Mouse (Mus musculus): ENCODE data around the gene Brox. TPM values are rescaled to one million over a fixed set of nuclear protein-coding genes. Genes with fewer than 3 reads are reported as not detected.
A peak's percentile ranks its signal among the peaks of the same experiment; 100 is the strongest.
"Not testable (repeated sequence)": the region's sequence is repeated elsewhere in the genome, so short reads cannot be mapped to it uniquely, and the experiment has no call there.

The Brox gene
- polyA plus RNA-seq (2014; fragmentation: Nextera tagmentation; extraction: Ambion mirVana), result 90.0 and 125 TPM in 2 replicates

- H3K9me3 ChIP-seq (ENCODE audit: control insufficient read depth, low read length), result no peaks in the 10 kb centered on the region
- peaks cover 21% of the 10 kb centered on the region for H3K36me3 ChIP-seq (ENCODE audit: control insufficient read depth, insufficient read depth, low read length)
- ATAC-seq (ENCODE audit: low FRiP score, low TSS enrichment) (peak; percentile 89), DNase-seq (peak; percentile 95)
- under 1% methylated on average over 39 of the region's 39 CpGs for WGBS
- no peaks in the 10 kb centered on the region for H3K27me3 ChIP-seq (ENCODE audit: control insufficient read depth, insufficient read depth, low read length)
- no peaks in the 10 kb centered on the region for H3K4me1 ChIP-seq (ENCODE audit: control insufficient read depth, insufficient read depth, low read length)
- H3K4me2 ChIP-seq (ENCODE audit: low read length), result peak within 1 kb of the TSS; percentile 56
- H3K27ac ChIP-seq (replicated peaks; ENCODE audit: low read depth, low read length), result peak within 1 kb of the TSS; percentile 75
- peak within 1 kb of the TSS; percentile 55 for H3K9ac ChIP-seq (replicated peaks; ENCODE audit: low read length)
- H3K4me3 ChIP-seq (replicated peaks; ENCODE audit: low read depth, low read length), result peak within 1 kb of the TSS; percentile 46
These were observed at the start of gene Brox for GRCm38 (mm10) chr1:183296877-183297383. TSS of gene Brox (minus strand) at chr1:183297269.

- H3K9me3 ChIP-seq (ENCODE audit: control insufficient read depth, low read length), result no peaks in the 10 kb centered on the region
- peak overlapping the region; percentile 91 for H3K9ac ChIP-seq (replicated peaks; ENCODE audit: low read length)
- peak overlapping the region; percentile 86 for H3K27ac ChIP-seq (replicated peaks; ENCODE audit: low read depth, low read length)
- peak overlapping the region; percentile 99 for H3K4me3 ChIP-seq (replicated peaks; ENCODE audit: low read depth, low read length)
- peaks cover 30% of the 10 kb centered on the region for H3K36me3 ChIP-seq (ENCODE audit: control insufficient read depth, insufficient read depth, low read length)
- 0 out of 2 replicates have a peak, but pooled peaks cover 10% of the 10 kb centered on the region for H3K4me1 ChIP-seq (ENCODE audit: control insufficient read depth, insufficient read depth, low read length)
- H3K4me2 ChIP-seq (ENCODE audit: low read length), result peak overlapping the region; percentile 86
- no peaks in the 10 kb centered on the region for H3K27me3 ChIP-seq (ENCODE audit: control insufficient read depth, insufficient read depth, low read length)
- DNase-seq (no peak), ATAC-seq (ENCODE audit: low FRiP score, low TSS enrichment) (no peak)
- WGBS, result 8% methylated on average over 10 of the region's 10 CpGs
These were observed 48.7 kb upstream of the Brox start for GRCm38 (mm10) chr1:183345817-183346195.

DNA sequence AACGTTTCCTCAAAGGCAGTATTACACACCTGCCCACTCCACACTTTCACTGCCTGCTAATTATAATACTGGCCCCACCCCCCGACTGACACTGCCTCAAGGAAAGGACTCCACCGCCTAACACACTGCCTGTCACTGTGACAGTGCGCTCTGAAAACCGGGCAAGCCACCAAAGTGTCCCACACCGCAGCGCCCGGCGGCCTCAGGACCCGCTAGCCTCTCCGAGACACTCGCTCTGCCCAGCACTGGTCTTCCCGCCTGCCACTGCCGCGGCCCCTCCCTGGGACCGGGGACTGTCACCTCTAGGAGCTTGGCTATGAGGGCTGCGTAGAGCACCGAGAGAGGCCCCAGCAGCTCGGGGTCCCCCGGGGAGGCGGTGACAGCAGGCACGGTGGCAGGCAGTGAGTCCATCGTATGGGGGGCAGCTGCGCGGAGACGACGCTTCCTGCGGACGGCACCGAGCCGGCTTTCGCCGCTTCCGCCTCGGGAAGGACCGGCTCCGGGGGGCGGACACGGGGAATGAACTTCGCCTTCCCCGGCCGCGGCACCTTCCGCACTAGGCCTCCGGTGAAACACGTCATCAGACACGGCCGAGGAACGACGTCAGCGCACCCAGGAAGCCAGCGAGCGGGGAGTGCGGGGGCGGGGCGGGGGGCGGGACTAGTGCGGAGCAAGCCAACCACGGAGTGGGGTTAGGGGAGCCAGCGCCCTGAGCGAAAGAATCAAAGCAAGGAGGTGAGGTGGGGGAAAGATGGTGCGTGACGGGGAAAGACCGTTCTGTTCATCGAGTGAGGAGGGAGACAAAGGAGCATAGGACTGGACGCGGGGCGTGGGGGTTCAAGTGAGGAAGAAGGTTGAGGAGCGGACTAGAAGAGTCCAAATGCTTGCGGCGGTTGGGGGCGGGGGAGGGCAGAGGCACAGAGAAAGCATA is 48.1 kb upstream of the Brox start:
- DNase-seq, result peak; percentile 96
- under 1% methylated on average over 72 of the region's 72 CpGs for WGBS

GRCm38 (mm10) chr1:183342902-183343301 is 45.8 kb upstream of the Brox start:
- H3K27me3 ChIP-seq (ENCODE audit: control insufficient read depth, insufficient read depth, low read length); H3K4me3 ChIP-seq (replicated peaks; ENCODE audit: low read depth, low read length); H3K9ac ChIP-seq (replicated peaks; ENCODE audit: low read length); H3K4me2 ChIP-seq (ENCODE audit: low read length); H3K9me3 ChIP-seq (ENCODE audit: control insufficient read depth, low read length); H3K27ac ChIP-seq (replicated peaks; ENCODE audit: low read depth, low read length); ATAC-seq (ENCODE audit: low FRiP score, low TSS enrichment); DNase-seq: not testable (repeated sequence)
- 96% methylated on average over 1 of the region's 1 CpGs for WGBS
- Histone ChIP-seq H3K4me1 (ENCODE audit: control insufficient read depth, insufficient read depth, low read length) (0 out of 2 replicates have a peak, but pooled peaks cover 10% of the 10 kb centered on the region), H3K36me3 (ENCODE audit: control insufficient read depth, insufficient read depth, low read length) (peaks cover 42% of the 10 kb centered on the region)

More for the DNA sequence above, 48.1 kb upstream of the Brox start:
- H3K4me1 ChIP-seq (ENCODE audit: control insufficient read depth, insufficient read depth, low read length), result 0 out of 2 replicates have a peak, but pooled peaks cover 10% of the 10 kb centered on the region
- ATAC-seq (ENCODE audit: low FRiP score, low TSS enrichment), result peak; percentile 98
- peak overlapping the region; percentile 99 for H3K4me3 ChIP-seq (replicated peaks; ENCODE audit: low read depth, low read length)
- H3K27ac ChIP-seq (replicated peaks; ENCODE audit: low read depth, low read length), result peak overlapping the region; percentile 86
- peak overlapping the region; percentile 91 for H3K9ac ChIP-seq (replicated peaks; ENCODE audit: low read length)
- peak overlapping the region; percentile 86 for H3K4me2 ChIP-seq (ENCODE audit: low read length)
- no peaks in the 10 kb centered on the region for H3K27me3 ChIP-seq (ENCODE audit: control insufficient read depth, insufficient read depth, low read length)
- no peaks in the 10 kb centered on the region for H3K9me3 ChIP-seq (ENCODE audit: control insufficient read depth, low read length)
- H3K36me3 ChIP-seq (ENCODE audit: control insufficient read depth, insufficient read depth, low read length), result peaks cover 36% of the 10 kb centered on the region

DNA sequence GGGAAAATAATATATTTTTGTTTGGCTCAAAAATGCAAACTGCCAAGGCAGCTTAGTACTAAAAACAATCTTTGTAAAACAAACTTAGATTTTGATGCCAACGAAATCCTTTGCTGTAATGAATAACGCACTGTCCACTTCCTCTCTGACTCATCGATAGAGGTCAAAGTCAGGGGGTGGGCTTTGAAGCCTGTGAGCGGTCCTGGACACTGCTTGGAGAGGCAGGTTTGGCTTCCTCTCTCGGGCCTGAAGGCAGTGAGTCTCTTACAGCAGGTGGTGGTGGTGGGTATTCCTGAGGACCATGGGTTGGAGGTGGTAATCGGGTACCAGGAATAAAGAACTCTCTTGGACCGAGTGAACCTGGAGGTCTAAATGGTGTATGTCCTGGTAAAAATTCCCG is 30.1 kb upstream of the Brox start:
- DNase-seq (no peak), ATAC-seq (ENCODE audit: low FRiP score, low TSS enrichment) (no peak)
- WGBS, result 95% methylated on average over 8 of the region's 8 CpGs
- no peak overlapping the region for H3K27ac ChIP-seq (replicated peaks; ENCODE audit: low read depth, low read length)
- peaks cover 88% of the 10 kb centered on the region for H3K36me3 ChIP-seq (ENCODE audit: control insufficient read depth, insufficient read depth, low read length)
- no peaks in the 10 kb centered on the region for H3K9me3 ChIP-seq (ENCODE audit: control insufficient read depth, low read length)
- H3K4me3 ChIP-seq (replicated peaks; ENCODE audit: low read depth, low read length), result no peak overlapping the region
- H3K27me3 ChIP-seq (ENCODE audit: control insufficient read depth, insufficient read depth, low read length), result no peaks in the 10 kb centered on the region
- no peak overlapping the region for H3K9ac ChIP-seq (replicated peaks; ENCODE audit: low read length)
- no peaks in the 10 kb centered on the region for H3K4me1 ChIP-seq (ENCODE audit: control insufficient read depth, insufficient read depth, low read length)
- no peak overlapping the region for H3K4me2 ChIP-seq (ENCODE audit: low read length)

GRCm38 (mm10) chr1:183324433-183324832 is 27.4 kb upstream of the Brox start:
- Histone ChIP-seq H3K27ac (replicated peaks; ENCODE audit: low read depth, low read length) (no peak overlapping the region), H3K9ac (replicated peaks; ENCODE audit: low read length) (no peak overlapping the region), H3K4me2 (ENCODE audit: low read length) (no peak overlapping the region), H3K9me3 (ENCODE audit: control insufficient read depth, low read length) (no peaks in the 10 kb centered on the region), H3K36me3 (ENCODE audit: control insufficient read depth, insufficient read depth, low read length) (peaks cover 82% of the 10 kb centered on the region), H3K4me1 (ENCODE audit: control insufficient read depth, insufficient read depth, low read length) (no peaks in the 10 kb centered on the region), H3K4me3 (replicated peaks; ENCODE audit: low read depth, low read length) (no peak overlapping the region), H3K27me3 (ENCODE audit: control insufficient read depth, insufficient read depth, low read length) (no peaks in the 10 kb centered on the region)
- no peak for DNase-seq
- no peak for ATAC-seq (ENCODE audit: low FRiP score, low TSS enrichment)
- 97% methylated on average over 6 of the region's 6 CpGs for WGBS

DNA sequence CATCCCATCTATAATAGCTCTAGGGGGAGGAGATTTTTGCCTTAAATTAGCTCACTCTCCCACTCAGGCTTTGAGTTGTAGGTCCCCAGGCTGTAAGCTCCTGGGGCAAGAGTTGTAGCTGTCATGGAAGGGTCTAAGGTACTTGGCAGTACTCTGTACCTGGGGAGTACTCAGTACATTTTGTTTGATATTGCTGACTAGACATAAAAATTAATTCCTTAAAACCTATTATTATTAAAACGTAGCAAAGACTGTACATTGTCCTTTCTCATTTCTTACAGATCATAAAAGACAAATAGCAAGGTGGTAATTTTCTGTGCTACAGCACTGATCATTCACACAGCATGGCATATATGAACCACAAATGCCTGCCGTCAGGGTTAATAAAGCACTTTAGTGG is 26.9 kb upstream of the Brox start:
- Histone ChIP-seq H3K27ac (replicated peaks; ENCODE audit: low read depth, low read length) (no peak overlapping the region), H3K9ac (replicated peaks; ENCODE audit: low read length) (no peak overlapping the region), H3K36me3 (ENCODE audit: control insufficient read depth, insufficient read depth, low read length) (peaks cover 82% of the 10 kb centered on the region), H3K9me3 (ENCODE audit: control insufficient read depth, low read length) (no peaks in the 10 kb centered on the region), H3K4me2 (ENCODE audit: low read length) (no peak overlapping the region), H3K4me3 (replicated peaks; ENCODE audit: low read depth, low read length) (no peak overlapping the region), H3K27me3 (ENCODE audit: control insufficient read depth, insufficient read depth, low read length) (no peaks in the 10 kb centered on the region), H3K4me1 (ENCODE audit: control insufficient read depth, insufficient read depth, low read length) (no peaks in the 10 kb centered on the region)
- ATAC-seq (ENCODE audit: low FRiP score, low TSS enrichment) (no peak), DNase-seq (no peak)
- 98% methylated on average over 2 of the region's 2 CpGs for WGBS

- WGBS, result 93% methylated on average over 5 of the region's 5 CpGs
- H3K4me2 ChIP-seq (ENCODE audit: low read length); H3K4me1 ChIP-seq (ENCODE audit: control insufficient read depth, insufficient read depth, low read length); H3K27ac ChIP-seq (replicated peaks; ENCODE audit: low read depth, low read length); H3K27me3 ChIP-seq (ENCODE audit: control insufficient read depth, insufficient read depth, low read length); H3K9me3 ChIP-seq (ENCODE audit: control insufficient read depth, low read length); DNase-seq; ATAC-seq (ENCODE audit: low FRiP score, low TSS enrichment); H3K4me3 ChIP-seq (replicated peaks; ENCODE audit: low read depth, low read length); H3K9ac ChIP-seq (replicated peaks; ENCODE audit: low read length): not testable (repeated sequence)
- peaks cover 79% of the 10 kb centered on the region for H3K36me3 ChIP-seq (ENCODE audit: control insufficient read depth, insufficient read depth, low read length)
These were observed 25.4 kb upstream of the Brox start for GRCm38 (mm10) chr1:183322496-183322895.
